Mouse (Mus musculus): ENCODE data around the gene Fntb.
"Not testable (repeated sequence)": the region's sequence is repeated elsewhere in the genome, so short reads cannot be mapped to it uniquely, and the experiment has no call there.

Gene Fntb

DNA sequence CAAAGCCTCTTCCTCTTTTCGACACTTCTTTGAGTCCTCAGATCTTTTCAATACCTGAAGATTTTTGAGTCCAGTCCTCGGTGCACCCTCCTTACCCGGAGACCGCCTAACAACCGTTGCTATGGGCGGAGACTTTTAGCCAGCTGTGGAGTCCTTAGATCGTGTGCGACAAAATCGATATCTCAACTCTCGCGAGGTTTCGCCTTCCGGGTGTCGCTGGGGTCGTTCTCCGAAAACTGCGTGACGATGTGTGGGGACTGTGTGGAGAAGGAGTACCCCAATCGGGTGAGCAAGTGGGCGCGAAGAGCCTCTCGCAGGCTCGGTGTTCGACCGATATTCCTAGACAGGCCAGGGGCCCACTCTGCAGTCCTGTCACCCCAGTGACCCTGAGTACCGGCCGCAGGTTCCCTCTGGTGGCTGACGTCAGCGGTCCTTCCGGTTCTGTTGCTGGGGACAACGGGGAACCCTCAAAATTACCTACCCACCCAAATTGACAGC, at the start of gene Fntb, which contains the start of gene Churc1:
TSS of gene Fntb (plus strand) at position 236 of the 498 bp plus-strand sequence.
TSS of gene Churc1 (plus strand) at position 185 of the 498 bp plus-strand sequence.
- DNase-seq (ENCODE audit: low read depth, low spot score), result peak; percentile 100

DNA sequence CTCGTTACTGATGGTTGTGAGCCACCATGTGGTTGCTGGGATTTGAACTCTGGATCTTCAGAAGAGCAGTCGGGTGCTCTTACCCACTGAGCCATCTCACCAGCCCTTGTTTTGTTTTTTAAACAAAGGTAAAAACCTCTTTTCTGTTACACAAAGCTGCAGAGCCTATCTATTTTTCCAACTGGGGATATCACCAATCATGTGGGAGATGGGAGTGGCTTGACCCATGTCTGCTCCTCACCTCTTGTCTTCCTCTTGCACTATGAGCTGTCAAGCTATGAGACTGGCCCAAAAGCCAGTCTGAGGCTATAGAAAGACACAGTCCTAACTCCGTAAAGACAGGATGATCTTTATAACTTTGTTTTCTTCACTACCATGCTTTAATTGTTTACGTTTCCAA, 47.0 kb upstream of the Fntb start:
- DNase-seq (ENCODE audit: low read depth, low spot score), result no peak

DNA sequence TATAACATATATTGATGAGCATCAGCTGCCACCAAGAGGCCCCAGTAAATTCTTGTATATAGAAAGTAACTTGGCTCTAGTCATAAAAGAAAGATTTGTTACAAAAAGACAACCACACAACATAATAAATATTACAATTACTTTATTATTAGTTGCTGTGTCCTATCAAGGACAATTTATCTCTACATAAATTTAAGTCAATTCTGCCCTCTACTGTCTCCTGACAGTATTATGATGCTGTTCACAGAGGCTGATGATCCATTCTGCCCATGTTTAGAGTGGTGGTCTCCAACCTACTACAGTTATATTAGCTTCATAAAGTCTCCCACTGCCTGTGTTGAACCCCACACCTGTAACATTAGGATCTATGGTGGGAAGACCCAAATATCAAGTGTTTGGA, 44.8 kb upstream of the Fntb start:
- peak; percentile 41 for DNase-seq (ENCODE audit: low read depth, low spot score)

DNA sequence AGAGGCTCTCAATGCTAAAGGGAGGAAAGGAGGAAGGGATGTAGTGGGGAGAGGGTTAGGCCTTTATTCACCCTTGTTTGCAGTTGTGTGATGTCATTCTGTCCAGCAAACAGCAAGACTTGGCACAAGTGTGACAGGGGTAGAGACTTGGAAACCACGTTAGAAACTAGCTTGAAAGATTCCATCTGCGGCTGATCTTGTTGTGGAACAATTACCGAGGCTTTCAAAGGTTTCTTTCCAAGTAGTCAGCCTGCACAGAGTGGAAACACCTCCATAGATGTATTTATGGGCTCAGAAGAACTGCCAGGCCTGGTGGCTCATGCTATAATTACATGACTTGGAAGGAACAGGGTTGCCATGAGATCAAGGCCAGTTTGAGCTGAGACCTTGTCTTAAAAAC, 43.4 kb upstream of the Fntb start:
- no peak for DNase-seq (ENCODE audit: low read depth, low spot score)

DNA sequence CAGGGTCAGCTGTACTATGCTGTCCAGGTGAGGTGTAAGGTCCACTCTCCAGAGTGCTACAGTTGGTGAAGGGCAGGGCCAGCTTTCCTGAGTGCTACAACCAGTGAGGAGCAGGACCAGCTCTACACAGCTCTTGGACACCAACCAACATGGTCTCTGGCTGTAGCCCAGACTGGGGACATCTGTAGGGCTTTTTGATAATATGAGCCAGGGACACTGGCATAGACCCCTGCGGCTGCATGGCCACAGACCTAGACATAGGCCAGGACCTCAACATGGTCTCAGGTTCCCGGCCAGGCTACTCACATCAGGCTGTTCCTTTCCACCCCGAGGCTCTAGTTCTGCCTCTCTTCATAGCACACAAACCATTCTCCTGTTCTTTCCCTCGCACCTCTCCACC, 37.4 kb upstream of the Fntb start:
- DNase-seq (ENCODE audit: low read depth, low spot score), result no peak

DNA sequence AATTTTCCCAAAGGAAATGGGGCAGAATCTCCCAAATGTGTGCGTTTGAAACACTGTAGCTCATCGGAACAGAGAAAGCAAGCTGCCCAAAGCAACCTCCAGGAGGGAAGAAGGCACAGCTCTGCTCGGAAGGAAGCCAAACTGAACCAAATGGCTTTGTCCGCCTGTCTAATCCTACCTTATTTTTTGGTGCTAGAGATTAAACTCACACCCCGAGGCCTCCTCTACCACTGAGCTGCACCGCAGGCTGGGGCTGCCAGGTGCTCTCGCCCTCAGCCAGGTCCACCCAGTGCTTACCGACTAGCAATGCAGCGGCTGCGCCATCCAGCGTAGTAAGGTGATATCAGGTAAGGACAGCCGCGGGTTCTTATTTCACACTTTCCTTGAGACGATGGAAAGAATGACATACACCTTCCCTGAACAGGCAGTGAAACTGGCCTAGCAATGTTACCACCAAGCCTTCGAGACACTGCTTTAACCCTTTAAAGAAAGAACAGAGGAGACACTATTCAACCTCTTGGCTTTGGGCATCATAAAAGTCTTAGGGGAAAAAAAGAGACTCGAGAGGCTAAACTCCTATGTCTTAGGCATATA, 14.4 kb upstream of the Fntb start:
- DNase-seq (ENCODE audit: low read depth, low spot score), result no peak

DNA sequence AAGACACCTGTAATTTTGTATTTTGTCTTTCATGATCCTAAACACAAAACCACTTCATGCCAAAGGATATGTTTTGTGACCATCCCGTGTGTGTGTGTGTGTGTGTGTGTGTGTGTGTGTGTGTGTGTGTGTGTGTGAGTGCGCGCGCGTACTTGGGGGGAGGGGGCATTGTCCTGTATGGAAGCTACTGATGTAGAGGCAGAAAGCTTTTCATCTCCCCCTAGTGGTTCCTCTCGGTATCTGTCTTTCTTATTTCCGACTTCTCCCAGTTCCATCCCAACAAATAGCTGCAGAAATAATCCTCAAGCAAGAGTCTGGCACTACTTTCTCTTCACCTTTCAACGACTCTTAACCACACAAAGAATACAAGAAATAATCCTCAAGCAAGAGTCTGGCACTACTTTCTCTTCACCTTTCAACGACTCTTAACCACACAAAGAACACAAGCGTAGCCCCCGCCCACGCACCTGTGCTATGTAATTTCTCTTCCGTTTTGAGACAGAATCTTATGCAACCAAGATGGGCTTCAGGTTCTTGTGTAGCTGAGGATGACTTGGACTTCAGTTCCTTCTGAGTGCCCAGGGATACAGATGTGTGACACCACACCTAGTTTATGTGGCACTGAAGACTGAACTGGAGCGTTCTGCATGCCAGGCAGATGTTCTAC, 12.6 kb upstream of the Fntb start:
- peak; percentile 91 for DNase-seq (ENCODE audit: low read depth, low spot score)

DNA sequence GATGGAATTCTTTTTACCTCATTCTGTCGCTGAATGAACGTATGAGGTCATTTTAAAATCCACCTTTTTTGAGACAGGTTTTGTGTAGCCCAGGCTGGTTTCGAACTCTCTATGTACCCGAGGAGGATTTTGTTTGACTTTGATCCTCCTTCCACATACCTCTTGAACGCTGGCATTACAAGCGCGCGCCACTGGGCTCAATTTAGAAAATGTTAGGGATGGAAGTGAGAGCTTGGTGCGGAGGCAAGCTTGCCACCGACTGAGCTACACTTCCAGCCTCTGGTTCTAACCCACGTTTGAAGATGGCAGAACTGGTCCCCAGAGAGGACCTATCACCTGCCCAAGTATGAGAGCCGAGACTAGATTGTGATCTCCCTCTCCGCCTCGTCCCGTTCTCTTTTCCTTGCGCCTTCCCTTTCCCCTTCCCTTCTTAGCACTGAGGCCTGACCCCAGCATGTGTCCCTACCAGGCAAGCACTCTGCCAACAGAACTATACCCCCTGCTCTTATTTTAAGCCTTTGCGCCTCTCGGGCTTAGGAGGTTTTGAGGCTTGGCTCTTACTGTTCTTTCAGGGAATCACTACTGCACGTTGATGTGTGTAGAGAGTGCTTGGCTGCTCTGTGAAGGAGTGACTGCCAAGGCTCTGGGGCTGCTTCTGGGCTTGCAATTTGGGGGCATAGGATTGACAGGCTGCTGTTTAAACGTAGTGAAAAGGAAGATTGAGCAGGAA, 677 bp downstream of the Fntb start:
- no peak for DNase-seq (ENCODE audit: low read depth, low spot score)

DNA sequence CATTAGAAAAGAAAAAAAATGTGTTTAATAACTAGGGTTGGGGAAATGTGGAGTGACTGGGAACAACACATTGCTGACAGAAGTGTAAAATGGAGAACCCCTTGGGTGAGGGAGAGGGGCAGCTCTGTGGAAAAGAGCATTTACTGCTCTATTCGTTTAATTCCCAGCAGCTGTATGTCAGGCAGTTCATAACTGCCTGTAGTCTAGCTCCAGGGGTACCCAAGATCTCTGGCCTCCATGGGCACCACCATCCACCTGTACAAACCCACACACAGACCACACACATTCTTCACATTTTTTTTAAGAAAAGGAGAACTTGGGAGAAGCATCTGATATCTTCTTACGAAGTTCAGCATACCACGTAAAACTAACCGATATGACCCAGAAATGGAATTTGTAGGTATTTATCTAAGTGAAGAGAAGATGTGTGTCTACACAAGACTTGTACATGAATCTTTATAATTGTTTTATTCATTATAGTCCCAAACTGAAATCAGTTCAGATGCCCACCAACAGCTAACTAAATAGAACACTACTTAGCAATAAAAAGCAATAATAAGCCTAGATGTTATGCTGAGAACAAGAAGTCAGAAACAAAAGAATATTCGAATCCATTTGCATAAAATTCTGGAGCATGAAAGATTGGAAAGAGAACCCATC, 5.6 kb downstream of the Fntb start:
- no peak for DNase-seq (ENCODE audit: low read depth, low spot score)

DNA sequence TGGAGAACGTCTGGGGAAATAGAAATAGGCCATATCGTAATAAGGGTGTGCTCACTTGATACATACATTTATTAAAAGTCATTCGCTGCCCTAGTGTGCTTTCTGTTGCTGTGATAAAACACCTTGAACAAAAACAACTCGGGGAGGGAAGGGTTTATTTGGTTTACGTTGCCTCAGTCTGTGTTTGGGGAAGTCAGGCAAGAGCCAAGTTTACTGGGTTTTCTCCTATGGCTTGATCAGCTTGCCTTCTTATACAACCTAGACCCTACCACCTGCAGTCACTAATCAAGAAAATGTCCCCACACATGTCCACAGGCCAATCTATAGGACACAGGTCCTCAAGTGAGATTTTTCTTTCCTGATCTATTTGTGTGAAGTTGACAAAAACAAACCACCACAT, 6.2 kb downstream of the Fntb start:
- DNase-seq (ENCODE audit: low read depth, low spot score), result no peak

DNA sequence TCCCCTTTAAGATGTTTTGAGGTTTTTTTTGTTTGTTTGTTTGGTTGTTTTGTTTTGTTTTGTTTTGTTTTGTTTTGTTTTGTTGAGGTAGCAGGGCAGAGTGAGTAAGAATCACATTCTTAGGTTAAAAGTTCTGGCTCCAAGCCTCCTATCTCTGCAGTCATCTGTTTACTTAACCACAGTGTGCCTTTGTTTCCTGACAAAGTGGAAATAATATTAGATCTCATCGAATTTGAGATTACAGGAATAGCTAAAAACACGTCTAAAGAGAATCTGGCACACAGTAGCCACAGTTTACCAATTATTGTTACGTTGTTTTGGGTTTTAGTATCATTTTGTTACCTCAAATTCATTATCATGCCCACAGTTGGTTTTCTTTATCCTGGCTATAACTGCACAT, 9.3 kb downstream of the Fntb start:
- no peak for DNase-seq (ENCODE audit: low read depth, low spot score)

DNA sequence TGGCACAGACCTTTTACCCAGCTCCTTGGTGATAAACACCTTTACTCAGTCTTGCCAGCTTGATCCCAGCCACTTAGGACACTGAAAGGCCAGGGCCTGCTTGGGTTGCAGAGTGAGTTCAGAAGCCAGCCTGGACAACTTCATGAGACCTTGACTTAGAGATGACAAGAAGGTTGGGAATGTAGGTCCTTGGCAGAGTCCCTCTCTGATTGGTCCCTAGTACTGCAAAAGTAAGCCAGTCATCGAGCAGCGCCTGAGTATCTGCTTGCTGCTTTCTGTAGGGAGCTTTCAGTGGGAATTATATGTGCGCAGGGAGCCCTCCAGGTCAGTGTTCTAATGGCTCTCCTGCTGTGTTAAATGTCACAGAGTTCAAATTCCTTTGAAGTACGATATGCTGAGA, 9.7 kb downstream of the Fntb start:
- DNase-seq (ENCODE audit: low read depth, low spot score), result no peak

DNA sequence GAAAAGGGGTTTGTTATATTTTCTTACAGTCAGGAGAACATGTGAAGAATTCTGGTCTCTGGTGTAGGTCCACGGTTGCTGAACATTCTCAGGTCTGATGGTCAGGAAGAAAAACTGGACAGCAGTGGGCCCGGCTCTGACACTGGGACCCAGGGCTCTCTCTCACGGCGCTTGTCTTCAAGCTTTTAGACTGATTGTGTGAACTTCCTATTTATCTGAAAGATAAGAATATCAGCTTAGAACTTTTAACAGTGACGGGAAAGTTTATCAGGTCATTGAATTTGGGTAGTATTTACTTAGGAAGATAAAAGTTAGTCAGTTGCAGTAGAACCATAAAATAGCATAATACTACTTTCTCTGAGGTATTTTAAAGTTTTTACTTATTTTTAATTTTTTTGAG, 11.5 kb downstream of the Fntb start:
- no peak for DNase-seq (ENCODE audit: low read depth, low spot score)

DNA sequence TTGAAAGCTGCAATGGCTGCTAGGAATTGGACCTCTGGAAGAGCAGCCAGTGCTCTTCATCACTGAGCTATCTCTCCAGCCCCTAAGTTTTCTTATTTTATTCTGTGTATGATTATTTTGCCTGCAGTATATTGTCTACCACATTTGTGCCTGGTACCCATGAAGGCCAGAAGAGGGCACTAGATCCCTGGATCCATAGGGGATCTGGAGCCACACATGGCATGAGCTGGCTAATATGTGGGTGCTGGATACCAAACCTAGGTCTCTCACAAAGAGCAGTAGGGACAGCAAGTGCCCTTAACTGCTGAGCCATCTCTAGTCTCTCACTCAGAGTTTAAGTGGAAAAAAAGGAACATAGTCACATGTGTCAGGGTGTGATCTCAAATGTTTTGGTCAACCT, 12.5 kb downstream of the Fntb start:
- peak; percentile 51 for DNase-seq (ENCODE audit: low read depth, low spot score)

DNA sequence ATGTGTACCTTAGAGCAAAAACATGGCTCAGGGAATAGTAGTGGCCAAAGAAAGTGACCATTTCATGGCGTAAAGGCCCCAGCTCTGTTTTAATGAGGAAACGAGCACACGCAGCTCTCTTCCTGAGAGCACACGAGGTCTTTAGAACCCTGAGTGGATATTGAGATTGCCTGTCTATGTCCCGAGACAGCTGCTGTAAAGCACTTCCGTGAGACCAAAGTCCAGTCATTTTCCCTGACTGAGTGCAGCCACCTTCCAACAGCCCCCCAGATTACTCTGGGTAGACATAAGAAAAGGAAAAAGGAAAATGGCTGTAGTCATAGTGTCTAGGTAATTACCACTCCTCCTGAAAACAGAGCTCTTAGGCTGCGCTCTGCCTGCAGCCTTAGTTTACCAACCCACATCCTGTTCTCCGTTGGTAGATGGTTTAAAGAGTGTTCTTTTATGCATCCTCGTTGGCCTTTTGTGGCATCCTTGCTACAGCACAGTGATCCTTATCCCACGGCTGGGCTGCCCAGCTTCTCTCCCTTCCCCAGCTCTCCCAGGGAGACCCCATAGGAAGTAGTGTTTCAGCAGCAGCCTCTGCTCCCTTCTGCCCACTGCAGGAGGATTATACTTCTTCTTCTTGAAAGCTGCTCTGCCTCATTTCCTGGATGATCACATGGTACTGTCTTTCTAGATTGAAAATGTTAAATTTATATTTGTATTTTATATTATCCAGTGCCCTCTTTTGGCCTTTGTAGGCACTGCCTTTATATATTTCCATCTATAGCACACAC, 13.1 kb downstream of the Fntb start:
- peak; percentile 75 for DNase-seq (ENCODE audit: low read depth, low spot score)

DNA sequence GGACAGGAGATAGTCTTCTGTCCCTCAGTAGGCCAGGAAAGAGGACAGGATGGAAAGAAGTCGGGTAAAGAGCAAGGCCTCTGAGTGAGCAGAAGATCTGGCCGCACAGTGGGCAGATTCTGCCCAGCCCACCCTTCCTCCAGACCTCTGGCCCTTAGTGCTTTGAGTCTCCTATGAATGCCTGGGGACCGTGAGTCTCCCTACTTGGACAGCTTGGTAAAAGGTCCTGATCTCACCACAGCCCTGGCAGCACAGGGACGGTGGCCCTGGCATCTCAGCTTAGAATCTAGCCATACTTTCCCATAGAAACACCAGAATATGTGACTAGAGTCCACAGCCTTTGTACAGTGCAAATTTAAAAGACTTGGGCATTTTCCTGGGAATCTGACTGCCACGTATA, 14.6 kb downstream of the Fntb start:
- no peak for DNase-seq (ENCODE audit: low read depth, low spot score)

DNA sequence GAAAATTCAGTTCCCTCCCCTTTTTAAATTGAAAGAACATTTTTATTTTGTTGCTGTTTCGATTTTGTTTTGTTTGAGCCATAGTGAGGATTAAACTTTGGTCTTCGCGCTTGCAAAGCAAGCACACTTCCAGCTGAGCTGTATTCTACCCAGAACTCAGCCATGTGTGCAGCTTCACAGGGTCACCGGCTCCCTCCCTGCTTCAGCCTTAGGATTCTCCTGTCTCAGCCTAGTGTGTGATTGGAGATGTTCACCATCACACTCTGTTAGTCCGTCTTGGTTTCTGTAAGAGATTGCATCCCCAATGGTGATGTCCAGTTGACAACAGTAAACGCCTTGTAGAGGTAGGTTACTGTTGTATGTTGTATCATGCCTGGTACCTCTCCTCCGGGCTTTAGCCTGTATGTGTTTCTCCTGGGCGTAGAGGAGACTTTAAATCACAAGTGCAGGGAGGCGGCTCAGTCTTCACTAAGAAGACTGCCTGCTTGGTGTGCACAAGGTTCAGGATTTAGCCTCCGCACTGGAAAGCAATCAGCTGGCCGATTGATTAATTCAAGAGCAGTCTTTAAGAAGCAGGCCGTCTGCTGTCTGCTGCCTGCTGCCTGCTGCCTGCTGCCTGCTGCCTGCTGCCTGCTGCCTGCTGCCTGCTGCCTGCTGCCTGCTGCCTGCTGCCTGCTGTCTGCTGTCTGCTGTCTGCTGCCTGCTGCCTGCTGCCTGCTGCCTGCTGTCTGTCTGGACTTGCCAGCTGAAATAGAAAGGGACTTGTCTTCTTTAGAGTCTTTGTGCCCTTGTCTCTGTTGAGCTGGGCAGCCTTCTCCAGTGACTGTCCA, 15.5 kb downstream of the Fntb start:
- DNase-seq (ENCODE audit: low read depth, low spot score), result no peak

DNA sequence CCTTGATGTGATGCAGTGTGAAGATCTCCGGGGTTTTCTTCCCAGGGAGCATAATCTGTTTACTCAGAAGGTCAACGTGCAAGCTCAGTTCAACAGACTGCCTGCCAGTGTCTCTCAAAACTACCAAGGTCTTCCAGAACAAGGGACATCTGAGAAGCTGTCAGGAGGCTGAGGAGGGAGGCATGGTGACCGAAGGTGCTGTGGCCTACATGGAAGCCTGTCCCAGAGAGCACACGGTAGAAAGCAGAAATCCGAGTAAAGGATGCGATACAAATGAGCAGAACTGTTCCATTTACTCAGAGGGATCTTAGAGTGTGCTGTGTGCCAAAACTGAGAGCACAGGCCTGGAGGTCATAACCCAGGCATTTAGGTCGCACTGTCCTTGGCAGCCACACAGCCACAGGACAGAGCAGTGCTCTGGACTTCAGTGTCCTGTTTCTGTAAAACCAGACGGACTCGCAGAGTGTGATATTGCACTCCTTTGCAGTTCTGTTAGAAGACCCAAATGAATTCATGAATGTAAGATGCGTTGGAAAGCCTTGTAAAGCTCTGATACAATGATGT, 18.7 kb downstream of the Fntb start:
- DNase-seq (ENCODE audit: low read depth, low spot score), result no peak

DNA sequence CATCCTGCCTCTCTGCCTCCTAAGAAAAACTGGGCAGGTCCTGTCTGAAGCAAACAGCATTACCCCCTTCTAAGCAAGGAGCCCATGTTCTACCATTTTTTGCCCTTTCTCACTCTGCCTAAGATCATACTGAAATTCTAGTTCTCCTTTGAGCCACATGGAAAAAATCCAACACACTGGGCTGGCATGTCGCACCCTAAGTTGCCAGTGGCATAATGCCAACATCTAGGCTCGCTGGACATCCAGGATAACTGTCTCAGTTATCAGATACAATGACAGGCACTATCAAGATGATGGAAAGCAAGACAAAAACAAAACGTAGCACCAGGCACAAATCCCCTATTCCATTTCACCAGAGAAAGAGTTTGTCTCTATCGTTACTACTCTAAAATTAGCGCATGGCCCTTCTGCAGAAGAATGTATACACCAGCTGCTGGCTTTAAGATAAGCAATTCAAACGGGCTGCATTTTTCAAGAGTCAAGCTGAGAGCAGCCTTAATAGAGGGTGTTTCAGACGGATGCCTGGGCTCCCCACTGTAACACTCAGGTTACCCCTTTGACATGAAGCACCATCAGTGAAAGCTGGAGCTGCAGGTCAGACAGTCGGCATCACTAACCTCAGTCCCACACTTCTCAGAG, 25.2 kb downstream of the Fntb start:
- no peak for DNase-seq (ENCODE audit: low read depth, low spot score)

DNA sequence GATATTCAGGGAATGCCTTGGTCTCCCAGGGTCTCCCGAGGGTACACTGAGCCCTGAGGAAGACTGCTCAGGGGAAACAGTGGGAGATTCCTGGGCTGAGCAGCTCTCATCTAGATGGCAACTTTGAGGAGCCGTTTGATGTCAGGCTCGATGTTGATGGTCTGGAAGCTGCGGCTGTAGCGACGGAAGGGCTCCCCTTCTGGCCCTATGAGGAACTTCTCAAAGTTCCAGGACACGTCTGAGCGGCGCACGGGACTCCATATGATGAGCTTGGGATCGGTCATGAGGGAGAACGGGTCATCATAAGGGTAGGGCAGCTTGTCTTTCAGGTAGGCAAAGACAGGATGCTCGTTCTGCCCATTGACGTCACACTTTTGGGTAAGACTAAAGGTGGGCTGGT, 27.2 kb downstream of the Fntb start:
- not testable (repeated sequence) for DNase-seq (ENCODE audit: low read depth, low spot score)
